Mouse (Mus musculus) lung, embryonic 16.5 days (tissue): ENCODE results near the gene Fbxo11. TPM values are rescaled to one million over a fixed set of nuclear protein-coding genes. Genes with fewer than 3 reads are reported as not detected.
A peak's percentile ranks its signal among the peaks of the same experiment; 100 is the strongest.

Experiments used
- ATAC-seq: fragments of 200-750 bp; cut with Nextera tagmentation; 2 replicates; pipeline ENCODE4 v1.8.0; 2017; ENCODE audit warnings: low read depth, mild to moderate bottlenecking, moderate library complexity
- H3K27ac ChIP-seq: fragments of 300-500 bp; sonication (generic); 2 replicates; pipeline ENCODE4 v1.5.1; 2014; ENCODE audit warnings: mild to moderate bottlenecking, control low read depth, low read length
- H3K27me3 ChIP-seq: fragments of 300-500 bp; sonication (generic); 2 replicates; pipeline ENCODE4 v1.6.1; 2014; ENCODE audit warnings: low read depth, low read length, mixed read lengths; ENCODE audit not compliant: control insufficient read depth, insufficient read depth
- H3K36me3 ChIP-seq: fragments of 300-500 bp; sonication (generic); 2 replicates; pipeline ENCODE4 v1.6.1; 2014; ENCODE audit warnings: low read length; ENCODE audit not compliant: control insufficient read depth, insufficient read depth
- H3K4me1 ChIP-seq: fragments of 300-500 bp; sonication (generic); replicated peaks from 2 replicates; pipeline ENCODE4 v1.6.1; 2014; ENCODE audit warnings: low read length, mixed read lengths; ENCODE audit not compliant: control insufficient read depth, insufficient read depth
- H3K4me2 ChIP-seq: fragments of 300-500 bp; sonication (generic); 2 replicates; pipeline ENCODE4 v1.6.1; 2014; ENCODE audit warnings: low read depth, low read length, control low read depth
- H3K4me3 ChIP-seq: fragments of 300-500 bp; sonication (generic); 2 replicates; pipeline ENCODE4 v1.5.1; 2014; ENCODE audit warnings: mild to moderate bottlenecking, low read length, control low read depth
- H3K9ac ChIP-seq: fragments of 300-500 bp; sonication (generic); 2 replicates; pipeline ENCODE4 v1.6.1; 2014; ENCODE audit warnings: low read length, control low read depth
- H3K9me3 ChIP-seq: fragments of 300-500 bp; sonication (generic); 2 replicates; pipeline ENCODE4 v1.6.1; 2016; ENCODE audit warnings: low read length; ENCODE audit not compliant: control insufficient read depth
- WGBS: fragments of 180-500 bp; shearing (Covaris S2); extraction: QIAGEN DNeasy Blood & Tissue Kit; methylation state at CpG from one replicate; pipeline ENCODE4 v1.1.7; 2014; 5-methylcytosine and 5-hydroxymethylcytosine counted together
- polyA plus RNA-seq: library from polyadenylated mRNA; unstranded; fragments of >200 nt; fragmentation: Nextera tagmentation; extraction: Ambion mirVana; gene quantifications from 2 replicates; pipeline ENCODE4 v1.2.1, GENCODE M21; 2015

Gene Fbxo11
- polyA plus RNA-seq, 1 experiment from 2014 or later, result 13.6 TPM

- Histone ChIP-seq H3K9me3 (peaks cover 3% of the 10 kb centered on the region; the same call in 1 of the 2 replicates), H3K4me3 (no peak overlapping the region), H3K27ac (no peak overlapping the region), H3K4me1 (peaks cover 4% of the 10 kb centered on the region; the same call in 1 of the 2 replicates), H3K27me3 (no peaks in the 10 kb centered on the region), H3K9ac (no peak overlapping the region), H3K4me2 (no peak overlapping the region), H3K36me3 (no peaks in the 10 kb centered on the region)
- WGBS, result 68% methylated on average over 7 of the region's 7 CpGs
- ATAC-seq, result no peak
Measured at GRCm38 (mm10) chr17:88072047-88072446, 7.0 kb upstream of the Fbxo11 start.

- WGBS, result 93% methylated on average over 7 of the region's 7 CpGs
- Histone ChIP-seq H3K9ac (no peak overlapping the region), H3K27me3 (no peaks in the 10 kb centered on the region)
Measured at GRCm38 (mm10) chr17:88068024-88068719, 3.1 kb upstream of the Fbxo11 start.

GRCm38 (mm10) chr17:88067202-88067901 is 2.3 kb upstream of the Fbxo11 start:
- ATAC-seq, result no peak
- Histone ChIP-seq H3K27ac (no peak overlapping the region), H3K4me3 (peak overlapping the region; percentile 99), H3K4me2 (peak overlapping the region; percentile 70), H3K4me1 (peaks cover 13% of the 10 kb centered on the region), H3K36me3 (no peaks in the 10 kb centered on the region), H3K27me3 (no peaks in the 10 kb centered on the region), H3K9ac (no peak overlapping the region), H3K9me3 (no peaks in the 10 kb centered on the region)
- WGBS, result 73% methylated on average over 4 of the region's 4 CpGs

More at GRCm38 (mm10) chr17:88068024-88068719, 3.1 kb upstream of the Fbxo11 start:
- Histone ChIP-seq H3K27ac (no peak overlapping the region), H3K4me1 (peaks cover 6% of the 10 kb centered on the region), H3K9me3 (no peaks in the 10 kb centered on the region), H3K4me2 (no peak overlapping the region), H3K36me3 (no peaks in the 10 kb centered on the region), H3K4me3 (no peak overlapping the region)
- no peak for ATAC-seq

- H3K4me2 ChIP-seq, result peak overlapping the region; percentile 70
- peak overlapping the region; percentile 99 for H3K4me3 ChIP-seq
- no peaks in the 10 kb centered on the region for H3K9me3 ChIP-seq
- H3K27me3 ChIP-seq, result no peaks in the 10 kb centered on the region
- 8% methylated on average over 9 of the region's 9 CpGs for WGBS
- H3K9ac ChIP-seq, result peak overlapping the region; percentile 60
- peaks cover 13% of the 10 kb centered on the region for H3K4me1 ChIP-seq
- no peak for ATAC-seq
- peak overlapping the region; percentile 100 for H3K27ac ChIP-seq
- H3K36me3 ChIP-seq, result no peaks in the 10 kb centered on the region
Measured at GRCm38 (mm10) chr17:88066799-88067198, 1.7 kb upstream of the Fbxo11 start.

GRCm38 (mm10) chr17:88065801-88066646 is 933 bp upstream of the Fbxo11 start:
- Histone ChIP-seq H3K9me3 (no peaks in the 10 kb centered on the region), H3K27me3 (no peaks in the 10 kb centered on the region), H3K4me3 (peak overlapping the region; percentile 99), H3K9ac (peak overlapping the region; percentile 100), H3K27ac (peak overlapping the region; percentile 100), H3K36me3 (no peaks in the 10 kb centered on the region), H3K4me1 (peaks cover 11% of the 10 kb centered on the region), H3K4me2 (peak overlapping the region; percentile 70)
- 0% methylated on average over 29 of the region's 57 CpGs for WGBS
- ATAC-seq, result peak; percentile 97

GRCm38 (mm10) chr17:88064347-88065030 is 602 bp downstream of the Fbxo11 start:
- peaks cover 9% of the 10 kb centered on the region for H3K4me1 ChIP-seq
- WGBS, result 0% methylated on average over 30 of the region's 67 CpGs
- peak overlapping the region; percentile 75 for H3K4me2 ChIP-seq
- H3K36me3 ChIP-seq, result no peaks in the 10 kb centered on the region
- peak overlapping the region; percentile 99 for H3K4me3 ChIP-seq
- H3K9ac ChIP-seq, result peak overlapping the region; percentile 100
- no peaks in the 10 kb centered on the region for H3K27me3 ChIP-seq
- no peaks in the 10 kb centered on the region for H3K9me3 ChIP-seq
- peak; percentile 15 for ATAC-seq
- H3K27ac ChIP-seq, result peak overlapping the region; percentile 100

GRCm38 (mm10) chr17:88063980-88064346 is 1.1 kb downstream of the Fbxo11 start:
- Histone ChIP-seq H3K9ac (peak overlapping the region; percentile 100), H3K36me3 (no peaks in the 10 kb centered on the region), H3K9me3 (no peaks in the 10 kb centered on the region), H3K4me2 (peak overlapping the region; percentile 75), H3K4me3 (peak overlapping the region; percentile 99), H3K27me3 (no peaks in the 10 kb centered on the region), H3K27ac (peak overlapping the region; percentile 100), H3K4me1 (peaks cover 12% of the 10 kb centered on the region)
- under 1% methylated on average over 23 of the region's 23 CpGs for WGBS
- ATAC-seq, result no peak

- peaks cover 17% of the 10 kb centered on the region for H3K4me1 ChIP-seq
Measured at GRCm38 (mm10) chr17:88062860-88063580, 2.1 kb downstream of the Fbxo11 start.

More at GRCm38 (mm10) chr17:88062860-88063580, 2.1 kb downstream of the Fbxo11 start:
- Histone ChIP-seq H3K9ac (peak overlapping the region; percentile 58), H3K27me3 (no peaks in the 10 kb centered on the region), H3K27ac (no peak overlapping the region), H3K4me2 (peak overlapping the region; percentile 75), H3K36me3 (no peaks in the 10 kb centered on the region), H3K4me3 (peak overlapping the region; percentile 99), H3K9me3 (no peaks in the 10 kb centered on the region)
- WGBS, result 13% methylated on average over 8 of the region's 8 CpGs
- no peak for ATAC-seq
